Mouse (Mus musculus): ENCODE data around the gene Gm614.

DNA sequence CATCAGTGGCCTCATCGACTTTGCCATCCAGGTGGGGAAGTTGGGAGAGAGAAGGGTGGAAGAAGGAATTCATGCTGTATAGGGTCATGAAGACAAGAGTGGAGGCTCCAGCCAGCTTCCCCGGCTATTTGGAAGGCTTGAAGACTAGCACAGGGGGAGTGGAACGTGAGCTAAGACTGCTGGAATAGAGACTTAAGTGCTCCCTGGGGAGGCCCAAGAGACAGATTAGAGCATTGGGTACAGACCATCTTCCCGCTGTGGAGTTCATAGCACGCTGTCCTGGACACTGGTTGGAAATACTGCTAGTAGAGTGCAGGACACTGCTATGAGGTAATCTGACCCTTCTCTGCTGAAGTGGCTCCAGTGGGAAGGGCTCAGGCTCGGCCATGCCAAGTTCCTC, 19.0 kb upstream of the Gm614 start:
- no peak for TF ChIP-seq CTCF (conservative IDR thresholded peaks at IDR 0.05 in 1 of 2, IDR thresholded peaks at IDR 0.05 in 1 of 2; ENCODE audit: low read depth in 2 of 2, low read length in 2 of 2)
- TF ChIP-seq EP300 (IDR thresholded peaks at IDR 0.05; ENCODE audit: low read length): no peak
- no peak for TF ChIP-seq SIN3A (IDR thresholded peaks at IDR 0.05; ENCODE audit: low read length)
- no peak for TF ChIP-seq MAFK (IDR thresholded peaks at IDR 0.05; ENCODE audit: insufficient replicate concordance, low read length)
- no peak for TF ChIP-seq TBP (conservative IDR thresholded peaks at IDR 0.05; ENCODE audit: low read depth, low read length)
- TF ChIP-seq RCOR1 (conservative IDR thresholded peaks at IDR 0.05; ENCODE audit: low read depth, low read length): no peak

Measured in CH12.LX (cell line).